Mouse (Mus musculus): ENCODE data around the gene P2ry14. TPM values are rescaled to one million over a fixed set of nuclear protein-coding genes. Genes with fewer than 3 reads are reported as not detected.

P2ry14 gene
- 19.1 and 24.7 TPM in 2 replicates for polyA plus RNA-seq (2015; fragmentation: Nextera tagmentation; extraction: Ambion mirVana)

DNA sequence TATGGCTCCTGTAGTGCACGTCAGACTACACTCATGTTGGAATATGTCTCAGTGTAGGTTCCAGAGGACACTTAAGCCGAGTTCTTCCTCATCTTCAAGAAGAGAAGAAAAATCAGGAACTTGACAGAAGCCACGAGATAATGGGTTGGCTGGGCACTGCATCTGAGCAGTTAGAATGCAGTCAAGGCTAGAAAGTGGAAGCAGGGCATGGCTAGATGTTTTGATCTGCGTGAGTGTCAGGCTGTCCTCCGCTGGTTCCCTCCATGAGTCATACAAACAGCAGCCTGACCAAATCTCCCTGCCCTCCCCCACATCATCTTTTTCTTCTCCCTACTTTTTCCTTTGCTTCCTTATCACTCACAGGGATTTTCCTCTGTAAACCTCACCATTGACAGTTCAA is at the start of gene P2ry14:
TSS of gene P2ry14 (minus strand) at position 195 of the 400 bp plus-strand sequence.
- no peaks in the 10 kb centered on the region for H3K4me1 ChIP-seq
- ATAC-seq (ENCODE audit: borderline replicate concordance, extremely low read depth, low FRiP score, low TSS enrichment) = no peak

GRCm38 (mm10) chr3:59197329-59197948 is 44.0 kb upstream of the P2ry14 start:
- Histone ChIP-seq H3K27me3 (no peaks in the 10 kb centered on the region), H3K9ac (no peak overlapping the region), H3K4me3 (no peak overlapping the region), H3K9me3 (no peaks in the 10 kb centered on the region), H3K4me1 (no peaks in the 10 kb centered on the region), H3K27ac (no peak overlapping the region), H3K4me2 (no peak overlapping the region), H3K36me3 (no peaks in the 10 kb centered on the region)
- no peak for ATAC-seq (ENCODE audit: borderline replicate concordance, extremely low read depth, low FRiP score, low TSS enrichment)
- WGBS = 71% methylated on average over 4 of the region's 4 CpGs

More for the DNA sequence above, at the start of gene P2ry14:
- no peak within 1 kb of the TSS for H3K9ac ChIP-seq
- no peak within 1 kb of the TSS for H3K4me2 ChIP-seq
- no peak within 1 kb of the TSS for H3K27ac ChIP-seq
- no peaks in the 10 kb centered on the region for H3K27me3 ChIP-seq
- no peaks in the 10 kb centered on the region for H3K36me3 ChIP-seq
- H3K9me3 ChIP-seq = no peaks in the 10 kb centered on the region
- no peak within 1 kb of the TSS for H3K4me3 ChIP-seq
- 53% methylated on average over 5 of the region's 5 CpGs for WGBS

- 75% methylated on average over 7 of the region's 7 CpGs for WGBS
- Histone ChIP-seq H3K27ac (no peak within 1 kb of the TSS), H3K27me3 (no peaks in the 10 kb centered on the region), H3K36me3 (no peaks in the 10 kb centered on the region), H3K4me1 (no peaks in the 10 kb centered on the region), H3K4me3 (no peak within 1 kb of the TSS), H3K9me3 (no peaks in the 10 kb centered on the region), H3K9ac (no peak within 1 kb of the TSS), H3K4me2 (no peak within 1 kb of the TSS)
- ATAC-seq (ENCODE audit: borderline replicate concordance, extremely low read depth, low FRiP score, low TSS enrichment) = no peak
Observed at GRCm38 (mm10) chr3:59194938-59195337, 41.5 kb upstream of the P2ry14 start, which contains the start of gene Gpr87. Gene Gpr87 (minus strand): TSS chr3:59195104.

DNA sequence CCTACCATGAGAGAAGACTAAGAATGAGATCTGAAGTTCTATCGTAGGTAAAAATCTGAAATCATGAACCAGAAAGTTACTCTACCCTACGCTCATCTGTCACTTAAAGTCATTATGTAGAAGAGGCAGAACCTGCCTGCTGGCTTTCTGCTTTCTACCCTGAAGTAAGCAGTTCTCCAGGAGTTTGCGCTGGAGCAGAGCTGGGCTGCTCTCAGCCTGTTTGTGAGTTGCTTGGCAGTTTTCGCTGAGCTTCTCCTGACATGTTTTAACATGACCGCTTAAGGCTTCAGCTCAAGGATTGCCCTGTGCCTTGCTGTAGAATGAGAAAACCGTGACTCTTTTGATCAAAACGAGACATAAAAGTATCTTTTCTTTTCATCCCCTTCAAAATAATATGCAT is 40.7 kb upstream of the P2ry14 start:
- no peak for ATAC-seq (ENCODE audit: borderline replicate concordance, extremely low read depth, low FRiP score, low TSS enrichment)
- Histone ChIP-seq H3K36me3 (no peaks in the 10 kb centered on the region), H3K9me3 (no peaks in the 10 kb centered on the region), H3K4me2 (no peak overlapping the region), H3K27ac (no peak overlapping the region), H3K4me1 (no peaks in the 10 kb centered on the region), H3K4me3 (no peak overlapping the region), H3K27me3 (no peaks in the 10 kb centered on the region), H3K9ac (no peak overlapping the region)
- 86% methylated on average over 7 of the region's 7 CpGs for WGBS

GRCm38 (mm10) chr3:59191674-59192073 is 38.3 kb upstream of the P2ry14 start:
- no peaks in the 10 kb centered on the region for H3K4me1 ChIP-seq
- H3K36me3 ChIP-seq = no peaks in the 10 kb centered on the region
- no peak overlapping the region for H3K9ac ChIP-seq
- no peak overlapping the region for H3K4me2 ChIP-seq
- 93% methylated on average over 6 of the region's 6 CpGs for WGBS
- no peaks in the 10 kb centered on the region for H3K27me3 ChIP-seq
- H3K27ac ChIP-seq = no peak overlapping the region
- H3K4me3 ChIP-seq = no peak overlapping the region
- ATAC-seq (ENCODE audit: borderline replicate concordance, extremely low read depth, low FRiP score, low TSS enrichment) = no peak
- no peaks in the 10 kb centered on the region for H3K9me3 ChIP-seq

DNA sequence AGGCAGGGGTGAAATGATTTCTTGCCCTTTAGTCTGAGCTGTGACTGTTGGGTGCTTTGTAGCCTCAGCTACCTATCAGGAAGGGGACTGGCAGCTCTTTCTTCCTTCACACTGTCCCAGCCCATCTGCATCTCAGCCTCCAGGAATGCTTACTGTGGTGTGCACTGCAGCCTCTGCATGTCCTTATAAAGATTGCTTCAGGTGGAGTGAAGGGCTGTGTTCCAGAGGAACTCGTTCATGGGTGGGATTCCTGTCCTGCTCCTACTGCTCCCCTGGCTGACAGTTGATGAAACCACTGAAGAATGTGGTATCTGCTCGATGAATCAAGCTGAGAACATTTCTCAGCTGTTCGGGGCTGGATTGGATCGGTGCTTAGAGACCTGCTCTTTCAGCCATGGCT is 33.9 kb upstream of the P2ry14 start:
- 70% methylated on average over 4 of the region's 4 CpGs for WGBS
- Histone ChIP-seq H3K9me3 (no peaks in the 10 kb centered on the region), H3K4me2 (no peak overlapping the region), H3K27ac (no peak overlapping the region), H3K4me1 (no peaks in the 10 kb centered on the region), H3K36me3 (no peaks in the 10 kb centered on the region), H3K27me3 (no peaks in the 10 kb centered on the region), H3K4me3 (no peak overlapping the region), H3K9ac (no peak overlapping the region)
- ATAC-seq (ENCODE audit: borderline replicate concordance, extremely low read depth, low FRiP score, low TSS enrichment) = no peak

GRCm38 (mm10) chr3:59185662-59186061 is 32.2 kb upstream of the P2ry14 start:
- H3K27ac ChIP-seq = no peak overlapping the region
- 52% methylated on average over 4 of the region's 4 CpGs for WGBS
- no peaks in the 10 kb centered on the region for H3K9me3 ChIP-seq
- ATAC-seq (ENCODE audit: borderline replicate concordance, extremely low read depth, low FRiP score, low TSS enrichment) = no peak
- H3K4me2 ChIP-seq = no peak overlapping the region
- no peaks in the 10 kb centered on the region for H3K36me3 ChIP-seq
- no peaks in the 10 kb centered on the region for H3K4me1 ChIP-seq
- no peaks in the 10 kb centered on the region for H3K27me3 ChIP-seq
- H3K4me3 ChIP-seq = no peak overlapping the region
- H3K9ac ChIP-seq = no peak overlapping the region

GRCm38 (mm10) chr3:59182129-59182528 is 28.7 kb upstream of the P2ry14 start:
- Histone ChIP-seq H3K9me3 (no peaks in the 10 kb centered on the region), H3K4me3 (no peak overlapping the region), H3K4me2 (no peak overlapping the region), H3K4me1 (no peaks in the 10 kb centered on the region), H3K9ac (no peak overlapping the region), H3K27me3 (no peaks in the 10 kb centered on the region), H3K36me3 (no peaks in the 10 kb centered on the region), H3K27ac (no peak overlapping the region)
- ATAC-seq (ENCODE audit: borderline replicate concordance, extremely low read depth, low FRiP score, low TSS enrichment) = no peak

GRCm38 (mm10) chr3:59181134-59181533 is 27.7 kb upstream of the P2ry14 start:
- H3K4me2 ChIP-seq = no peak overlapping the region
- no peaks in the 10 kb centered on the region for H3K36me3 ChIP-seq
- no peak overlapping the region for H3K27ac ChIP-seq
- WGBS = 68% methylated on average over 5 of the region's 5 CpGs
- H3K4me3 ChIP-seq = no peak overlapping the region
- H3K4me1 ChIP-seq = no peaks in the 10 kb centered on the region
- no peaks in the 10 kb centered on the region for H3K9me3 ChIP-seq
- no peak overlapping the region for H3K9ac ChIP-seq
- no peak; the same call in 1 of the 2 replicates for ATAC-seq (ENCODE audit: borderline replicate concordance, extremely low read depth, low FRiP score, low TSS enrichment)
- H3K27me3 ChIP-seq = no peaks in the 10 kb centered on the region

DNA sequence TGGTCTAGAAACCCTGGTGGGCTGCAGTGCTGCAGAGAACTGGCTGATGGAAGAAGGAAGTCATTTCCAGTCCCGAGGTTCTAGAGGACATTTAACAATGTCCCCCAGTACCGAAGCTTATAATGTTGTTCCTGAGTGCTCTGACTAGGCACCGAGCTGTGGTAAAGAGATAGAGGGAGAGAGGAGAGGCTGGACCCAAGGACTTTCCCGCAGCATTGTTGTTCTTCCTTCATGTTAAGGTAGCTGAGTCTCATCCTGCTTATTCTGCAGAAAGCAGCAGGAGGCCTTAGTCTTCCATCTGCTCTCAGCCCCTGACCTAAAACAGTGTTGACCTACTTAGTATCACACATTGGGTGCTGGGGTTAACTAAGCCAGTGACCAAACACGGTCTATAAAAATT is 23.5 kb upstream of the P2ry14 start:
- Histone ChIP-seq H3K4me2 (no peak overlapping the region), H3K9me3 (no peaks in the 10 kb centered on the region), H3K9ac (no peak overlapping the region), H3K4me1 (peaks cover 5% of the 10 kb centered on the region; the same call in 1 of the 2 replicates), H3K27ac (no peak overlapping the region), H3K27me3 (no peaks in the 10 kb centered on the region), H3K4me3 (no peak overlapping the region), H3K36me3 (no peaks in the 10 kb centered on the region)
- no peak for ATAC-seq (ENCODE audit: borderline replicate concordance, extremely low read depth, low FRiP score, low TSS enrichment)
- 60% methylated on average over 5 of the region's 5 CpGs for WGBS

GRCm38 (mm10) chr3:59175234-59175633 is 21.8 kb upstream of the P2ry14 start:
- H3K9me3 ChIP-seq = no peaks in the 10 kb centered on the region
- 14% methylated on average over 5 of the region's 5 CpGs for WGBS
- no peak overlapping the region for H3K9ac ChIP-seq
- H3K27ac ChIP-seq = no peak overlapping the region
- ATAC-seq (ENCODE audit: borderline replicate concordance, extremely low read depth, low FRiP score, low TSS enrichment) = peak; percentile 74; the same call in 1 of the 2 replicates
- H3K4me1 ChIP-seq = peaks cover 5% of the 10 kb centered on the region; the same call in 1 of the 2 replicates
- H3K4me2 ChIP-seq = no peak overlapping the region
- H3K4me3 ChIP-seq = no peak overlapping the region
- no peaks in the 10 kb centered on the region for H3K36me3 ChIP-seq
- no peaks in the 10 kb centered on the region for H3K27me3 ChIP-seq

DNA sequence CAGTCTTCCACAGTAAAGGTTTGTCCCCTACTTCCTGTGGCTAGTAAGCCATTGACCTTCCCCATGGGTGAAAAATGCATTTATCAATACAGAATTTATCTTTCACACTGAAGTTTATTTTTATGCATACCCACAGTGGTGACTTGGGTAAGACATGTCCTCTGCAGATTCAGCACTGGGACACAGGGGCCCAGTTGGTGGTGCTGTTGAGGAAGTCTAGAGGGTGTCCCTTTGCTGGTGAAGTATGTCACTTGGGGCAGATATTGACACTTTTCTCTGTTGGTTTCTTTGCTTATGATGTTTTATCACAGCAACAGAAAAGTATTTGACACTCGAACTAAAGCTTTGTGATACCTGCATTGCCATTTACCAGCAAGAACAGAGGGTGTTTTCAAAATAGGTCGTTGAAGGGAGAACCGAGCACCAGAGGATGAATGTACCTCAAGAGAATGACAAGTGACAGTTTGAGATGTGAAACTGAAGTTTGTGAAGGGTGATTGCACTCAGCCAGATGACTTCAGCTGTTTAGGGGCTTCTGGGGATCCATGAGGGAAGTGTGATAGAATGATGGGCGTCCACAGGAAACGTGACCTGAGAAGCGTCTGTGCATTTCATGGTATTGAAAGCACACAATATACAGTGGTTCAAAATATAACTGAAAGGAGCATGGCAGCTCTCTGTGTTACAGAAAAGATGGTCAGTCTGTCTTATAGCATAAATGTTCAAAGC is 21.2 kb upstream of the P2ry14 start:
- Histone ChIP-seq H3K4me1 (peaks cover 5% of the 10 kb centered on the region; the same call in 1 of the 2 replicates), H3K27me3 (no peaks in the 10 kb centered on the region), H3K27ac (no peak overlapping the region), H3K9me3 (no peaks in the 10 kb centered on the region), H3K4me2 (no peak overlapping the region), H3K9ac (no peak overlapping the region), H3K4me3 (no peak overlapping the region), H3K36me3 (no peaks in the 10 kb centered on the region)
- no peak for ATAC-seq (ENCODE audit: borderline replicate concordance, extremely low read depth, low FRiP score, low TSS enrichment)
- 53% methylated on average over 6 of the region's 6 CpGs for WGBS
